Mouse (Mus musculus): ENCODE data around the gene Myh7b.

DNA sequence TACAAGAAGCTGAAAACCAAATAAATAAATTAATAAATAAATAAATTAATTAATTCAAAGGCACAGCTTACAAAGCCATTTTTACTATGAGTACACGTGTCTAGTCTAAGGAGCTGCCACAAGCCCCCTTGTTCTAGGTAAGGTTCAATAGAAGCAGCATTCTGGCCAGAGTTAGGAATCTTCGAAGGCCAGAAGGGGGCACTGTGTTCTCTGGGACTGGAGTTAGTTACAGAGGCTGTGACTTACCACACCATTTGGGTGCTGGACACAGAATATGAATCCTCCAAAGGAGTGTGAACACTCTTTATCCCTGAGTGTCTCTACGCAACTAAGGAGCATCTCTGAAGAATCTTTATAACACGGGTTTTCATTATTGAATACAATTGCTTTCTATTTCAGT lies 57.4 kb downstream of the Myh7b start:
- TF ChIP-seq CTCF (IDR thresholded peaks at IDR 0.05; ENCODE audit: extremely low read depth, insufficient read length, insufficient replicate concordance, low read depth, low read length) (0 out of 2 replicates have a peak, but pooled peaks have one; percentile 9), POLR2A (IDR thresholded peaks at IDR 0.05; ENCODE audit: low read depth, low read length) (no peak)

Measured in small intestine, adult 2 months (tissue).